In genomic region chr4:137722230-137722629, GRCm38 (mm10) we compare ENCODE assay signal across 13 mouse cellular contexts. TPM values are rescaled to one million over a fixed set of nuclear protein-coding genes. Genes with fewer than 3 reads are reported as not detected.
DNase-seq lines count a peak whose midpoint lies in the region; ATAC-seq and TF ChIP-seq lines count a peak whose summit lies in the region.
"Had no signal": no experiment of that assay in that cellular context is flagged by ENCODE, and none has a peak within 500 bp of the region (broad histone marks: within the 10 kb centered on the region; RNA-seq: fewer than 3 reads in every experiment).

No protein-coding gene starts in this region.

- H3K27ac ChIP-seq in forebrain, embryonic 10.5 days: 0 out of 2 replicates have a peak overlapping the region, but pooled peaks have one; percentile 16
- no peak overlapping the region for H3K27ac ChIP-seq in forebrain, embryonic 11.5 days (ENCODE audit: low read depth, low read length)
- H3K27ac ChIP-seq in hindbrain, embryonic 11.5 days (ENCODE audit: low read depth, low read length): no peak overlapping the region
- no peak overlapping the region for H3K27ac ChIP-seq in hindbrain, embryonic 14.5 days
- peak overlapping the region; percentile 33; the same call in 1 of the 2 replicates for H3K27ac ChIP-seq in layer of hippocampus, adult 2 months
- H3K27ac ChIP-seq: embryonic facial prominence, embryonic 10.5 days; embryonic facial prominence, embryonic 12.5 days; forebrain, embryonic 13.5 days; forebrain, embryonic 15.5 days had no signal

- no peak for ATAC-seq in forebrain, embryonic 11.5 days (replicated peaks; ENCODE audit: low FRiP score)
- ATAC-seq in hindbrain, embryonic 11.5 days (ENCODE audit: low FRiP score): 0 out of 2 replicates have a peak, but pooled peaks have one; percentile 1
- ATAC-seq in hindbrain, embryonic 14.5 days (ENCODE audit: low FRiP score): no peak
- ATAC-seq: Patski had no signal

- intact Hi-C loops in heart, postnatal 10 days (cut with DNase I): loop anchor here (1.0 kb wide), 2 partner anchors 39 to 46 kb away; no protein-coding TSS in a partner anchor

- no peak for DNase-seq in forebrain, embryonic 10.5 days (ENCODE audit: extremely low spot score, low spot score)
- no peak for DNase-seq in forebrain, embryonic 11.5 days (ENCODE audit: low spot score)
- no peak for DNase-seq in hindbrain, embryonic 11.5 days (ENCODE audit: low spot score)
- DNase-seq in hindbrain, embryonic 14.5 days (ENCODE audit: low spot score): no peak
- DNase-seq in layer of hippocampus, adult 2 months (ENCODE audit: low spot score in 2 of 2): no peak
- no peak for DNase-seq in layer of hippocampus, adult 9-10 months (ENCODE audit: low spot score)
- no peak for DNase-seq in heart, postnatal 10 days
- DNase-seq: adrenal gland, adult 8-10 months had no signal

- H3K9me3 ChIP-seq in forebrain, embryonic 10.5 days: no peaks in the 10 kb centered on the region
- H3K9me3 ChIP-seq in forebrain, embryonic 11.5 days (ENCODE audit: control insufficient read depth, low read length): no peaks in the 10 kb centered on the region
- H3K9me3 ChIP-seq in hindbrain, embryonic 11.5 days (ENCODE audit: control insufficient read depth, low read length): no peaks in the 10 kb centered on the region
- H3K9me3 ChIP-seq in hindbrain, embryonic 14.5 days (ENCODE audit: control insufficient read depth, low read length): no peaks in the 10 kb centered on the region
- H3K9me3 ChIP-seq: embryonic facial prominence, embryonic 10.5 days; embryonic facial prominence, embryonic 12.5 days; forebrain, embryonic 13.5 days; forebrain, embryonic 15.5 days had no signal

- no peak for TF ChIP-seq CTCF in layer of hippocampus, adult 2 months (conservative IDR thresholded peaks at IDR 0.05)

- peaks cover 89% of the 10 kb centered on the region for H3K27me3 ChIP-seq in forebrain, embryonic 10.5 days (ENCODE audit: poor library complexity, severe bottlenecking)
- H3K27me3 ChIP-seq in forebrain, embryonic 11.5 days (ENCODE audit: control insufficient read depth, insufficient read depth, low read length): 0 out of 2 replicates have a peak, but pooled peaks cover 2% of the 10 kb centered on the region
- H3K27me3 ChIP-seq in hindbrain, embryonic 11.5 days (ENCODE audit: control insufficient read depth, insufficient read depth, low read length): no peaks in the 10 kb centered on the region; the same call in 1 of the 2 replicates
- H3K27me3 ChIP-seq in hindbrain, embryonic 14.5 days (ENCODE audit: control insufficient read depth, insufficient read depth, low read length): no peaks in the 10 kb centered on the region
- H3K27me3 ChIP-seq: Patski had no signal

- no peak overlapping the region for H3K4me2 ChIP-seq in forebrain, embryonic 11.5 days (ENCODE audit: low read depth, low read length, severe bottlenecking)
- no peak overlapping the region for H3K4me2 ChIP-seq in hindbrain, embryonic 11.5 days (replicated peaks; ENCODE audit: low read depth, low read length)
- no peak overlapping the region for H3K4me2 ChIP-seq in hindbrain, embryonic 14.5 days (replicated peaks)
- H3K4me2 ChIP-seq: embryonic facial prominence, embryonic 12.5 days had no signal

- no peak overlapping the region for H3K4me3 ChIP-seq in forebrain, embryonic 10.5 days
- H3K4me3 ChIP-seq in forebrain, embryonic 11.5 days (ENCODE audit: low read depth, low read length): no peak overlapping the region
- H3K4me3 ChIP-seq in hindbrain, embryonic 11.5 days (ENCODE audit: low read depth, low read length): no peak overlapping the region
- no peak overlapping the region for H3K4me3 ChIP-seq in hindbrain, embryonic 14.5 days (replicated peaks; ENCODE audit: low read length)
- H3K4me3 ChIP-seq in layer of hippocampus, adult 2 months: no peak overlapping the region
- H3K4me3 ChIP-seq: embryonic facial prominence, embryonic 12.5 days; forebrain, embryonic 13.5 days; forebrain, embryonic 15.5 days had no signal

- H3K9ac ChIP-seq in forebrain, embryonic 11.5 days (ENCODE audit: low read length): no peak overlapping the region
- no peak overlapping the region for H3K9ac ChIP-seq in hindbrain, embryonic 11.5 days (ENCODE audit: low read depth, low read length)
- H3K9ac ChIP-seq in hindbrain, embryonic 14.5 days: no peak overlapping the region
- H3K9ac ChIP-seq: embryonic facial prominence, embryonic 12.5 days; forebrain, embryonic 13.5 days had no signal

- H3K4me1 ChIP-seq in forebrain, embryonic 10.5 days: peaks cover 73% of the 10 kb centered on the region
- peaks cover 15% of the 10 kb centered on the region for H3K4me1 ChIP-seq in forebrain, embryonic 11.5 days (replicated peaks; ENCODE audit: control insufficient read depth, insufficient read depth, low read length)
- peaks cover 12% of the 10 kb centered on the region for H3K4me1 ChIP-seq in hindbrain, embryonic 11.5 days (replicated peaks; ENCODE audit: control insufficient read depth, insufficient read depth, low read length)
- H3K4me1 ChIP-seq in hindbrain, embryonic 14.5 days (replicated peaks; ENCODE audit: control insufficient read depth, insufficient read depth, low read length): peaks cover 14% of the 10 kb centered on the region

- H3K36me3 ChIP-seq in forebrain, embryonic 10.5 days (replicated peaks): no peaks in the 10 kb centered on the region
- H3K36me3 ChIP-seq in forebrain, embryonic 11.5 days (ENCODE audit: control insufficient read depth, insufficient read depth, low read length): no peaks in the 10 kb centered on the region
- no peaks in the 10 kb centered on the region for H3K36me3 ChIP-seq in hindbrain, embryonic 11.5 days (ENCODE audit: control insufficient read depth, insufficient read depth, low read length)
- H3K36me3 ChIP-seq in hindbrain, embryonic 14.5 days (replicated peaks; ENCODE audit: control insufficient read depth, insufficient read depth): 0 out of 2 replicates have a peak, but pooled peaks cover 9% of the 10 kb centered on the region
- H3K36me3 ChIP-seq: embryonic facial prominence, embryonic 10.5 days; embryonic facial prominence, embryonic 12.5 days; forebrain, embryonic 15.5 days had no signal

- 95% methylated on average over 3 of the region's 3 CpGs for WGBS in forebrain, embryonic 10.5 days
- 89% methylated on average over 3 of the region's 3 CpGs for WGBS in forebrain, embryonic 11.5 days
- 83% methylated on average over 3 of the region's 3 CpGs for WGBS in hindbrain, embryonic 11.5 days
- 91% methylated on average over 3 of the region's 3 CpGs for WGBS in hindbrain, embryonic 14.5 days

RNA-seq across cellular contexts. Expression of gene Rap1gap, which starts 57.7 kb away (rescaled TPM):
- 3.8 and 4.0 TPM in 2 replicates for polyA plus RNA-seq in forebrain, embryonic 10.5 days (2016; fragmentation: Nextera tagmentation; extraction: Ambion mirVana)
- polyA plus RNA-seq in forebrain, embryonic 11.5 days (2014; fragmentation: Nextera tagmentation; extraction: Ambion mirVana): 4.4 and 7.7 TPM in 2 replicates
- polyA plus RNA-seq in hindbrain, embryonic 11.5 days (2014; fragmentation: Nextera tagmentation; extraction: Ambion mirVana): 8.5 and 9.1 TPM in 2 replicates
- polyA plus RNA-seq in hindbrain, embryonic 14.5 days (2014; fragmentation: Nextera tagmentation; extraction: Ambion mirVana): 80.7 and 83.9 TPM in 2 replicates
- total RNA-seq in layer of hippocampus, adult 2 months (2021): 100 to 1,000 TPM; 281 to 291 TPM
- 10 to 100 TPM; 10.3 to 12.6 TPM for total RNA-seq in heart, postnatal 10 days (2021)

Comparison
In these comparisons a context has a peak if more than half of its experiments do, and no peak if none do; other contexts are left out.
1. H3K27ac ChIP-seq: peak in forebrain, embryonic 10.5 days (single experiment) and layer of hippocampus, adult 2 months (single experiment); none in forebrain, embryonic 11.5 days (single experiment), hindbrain, embryonic 11.5 days (single experiment) and hindbrain, embryonic 14.5 days (single experiment).